Mouse (Mus musculus): ENCODE measurements around the gene Slc46a2. TPM values are rescaled to one million over a fixed set of nuclear protein-coding genes. Genes with fewer than 3 reads are reported as not detected.

Gene Slc46a2
- polyA plus RNA-seq, 1 experiment from 2014 or later = not detected

GRCm38 (mm10) chr4:59870433-59870832, 44.4 kb downstream of the Slc46a2 start:
- Histone ChIP-seq H3K36me3 (no peaks in the 10 kb centered on the region), H3K27ac (no peak overlapping the region), H3K27me3 (replicated peaks) (no peaks in the 10 kb centered on the region), H3K4me2 (no peak overlapping the region), H3K9me3 (replicated peaks) (no peaks in the 10 kb centered on the region), H3K4me3 (no peak overlapping the region), H3K4me1 (peaks cover 17% of the 10 kb centered on the region; the same call in 1 of the 2 replicates), H3K9ac (no peak overlapping the region)
- no peak for ATAC-seq
- 76% methylated on average over 6 of the region's 6 CpGs for WGBS (ENCODE audit: insufficient replicate concordance)

- Histone ChIP-seq H3K36me3 (no peaks in the 10 kb centered on the region), H3K9me3 (replicated peaks) (no peaks in the 10 kb centered on the region), H3K9ac (no peak overlapping the region), H3K4me1 (peaks cover 20% of the 10 kb centered on the region), H3K27me3 (replicated peaks) (no peaks in the 10 kb centered on the region), H3K27ac (no peak overlapping the region), H3K4me2 (no peak overlapping the region), H3K4me3 (no peak overlapping the region)
- ATAC-seq = no peak
- WGBS (ENCODE audit: insufficient replicate concordance) = 64% methylated on average over 6 of the region's 6 CpGs
Measured at GRCm38 (mm10) chr4:59869488-59870057, 45.3 kb downstream of the Slc46a2 start.

DNA sequence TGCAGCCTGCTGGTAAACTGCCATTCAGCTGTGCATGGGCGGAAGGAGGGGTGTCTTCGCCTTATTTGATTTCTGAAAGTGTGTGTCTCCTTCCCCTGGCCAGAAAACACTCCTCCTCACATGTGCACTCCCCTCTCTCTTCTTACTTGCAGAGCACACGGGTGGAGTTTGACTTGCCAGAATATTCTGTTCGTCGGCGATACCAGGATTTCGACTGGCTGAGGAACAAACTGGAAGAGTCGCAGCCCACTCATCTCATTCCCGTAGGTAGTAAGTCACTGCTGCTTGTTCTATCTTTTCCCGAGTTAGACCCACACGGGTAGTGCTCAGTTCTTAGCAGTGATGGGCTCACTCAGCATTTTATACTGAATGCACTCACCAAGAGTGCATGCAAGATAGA, 46.8 kb downstream of the Slc46a2 start:
- no peak for ATAC-seq
- H3K36me3 ChIP-seq = no peaks in the 10 kb centered on the region
- no peak overlapping the region for H3K9ac ChIP-seq
- H3K9me3 ChIP-seq (replicated peaks) = no peaks in the 10 kb centered on the region
- H3K27me3 ChIP-seq (replicated peaks) = no peaks in the 10 kb centered on the region
- H3K4me1 ChIP-seq = peaks cover 25% of the 10 kb centered on the region
- 75% methylated on average over 11 of the region's 11 CpGs for WGBS (ENCODE audit: insufficient replicate concordance)
- no peak overlapping the region for H3K4me3 ChIP-seq
- no peak overlapping the region for H3K27ac ChIP-seq
- no peak overlapping the region for H3K4me2 ChIP-seq

DNA sequence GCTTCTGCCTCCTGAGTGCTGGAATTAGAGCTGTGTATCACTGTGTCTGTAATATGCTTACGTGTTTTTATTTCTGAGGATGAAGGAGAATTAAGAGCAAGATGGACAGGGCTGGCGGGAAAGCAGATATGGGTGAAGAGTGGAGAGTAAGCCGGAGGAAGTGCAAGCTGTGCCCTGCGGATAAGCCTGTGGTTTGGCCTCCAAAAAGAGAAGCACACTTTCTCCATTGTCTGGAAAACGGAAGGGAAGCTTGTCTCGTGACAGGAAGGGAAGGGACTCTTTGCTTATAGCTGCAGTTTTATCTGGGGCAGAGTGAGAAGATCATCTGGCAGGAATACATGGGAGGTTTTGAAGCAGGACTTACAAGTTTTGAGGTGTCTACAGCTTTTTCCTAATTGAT, 51.0 kb downstream of the Slc46a2 start:
- peak; percentile 72 for ATAC-seq
- Histone ChIP-seq H3K27ac (peak overlapping the region; percentile 1; the same call in 1 of the 2 replicates), H3K4me2 (peak overlapping the region; percentile 25), H3K4me1 (peaks cover 25% of the 10 kb centered on the region), H3K4me3 (no peak overlapping the region), H3K9ac (peak overlapping the region; percentile 1; the same call in 1 of the 2 replicates), H3K36me3 (no peaks in the 10 kb centered on the region), H3K9me3 (replicated peaks) (no peaks in the 10 kb centered on the region), H3K27me3 (replicated peaks) (no peaks in the 10 kb centered on the region)
- 15% methylated on average over 6 of the region's 6 CpGs for WGBS (ENCODE audit: insufficient replicate concordance)

GRCm38 (mm10) chr4:59862335-59862734, 52.5 kb downstream of the Slc46a2 start:
- Histone ChIP-seq H3K27me3 (replicated peaks) (no peaks in the 10 kb centered on the region), H3K9ac (no peak overlapping the region), H3K27ac (no peak overlapping the region), H3K4me1 (peaks cover 25% of the 10 kb centered on the region), H3K9me3 (replicated peaks) (no peaks in the 10 kb centered on the region), H3K36me3 (peaks cover 8% of the 10 kb centered on the region; the same call in 1 of the 2 replicates), H3K4me3 (no peak overlapping the region), H3K4me2 (no peak overlapping the region)
- no peak for ATAC-seq
- WGBS (ENCODE audit: insufficient replicate concordance) = 81% methylated on average over 1 of the region's 1 CpGs

GRCm38 (mm10) chr4:59861871-59862270, 53.0 kb downstream of the Slc46a2 start:
- 48% methylated on average over 4 of the region's 4 CpGs for WGBS (ENCODE audit: insufficient replicate concordance)
- ATAC-seq = no peak
- no peak overlapping the region for H3K4me2 ChIP-seq
- no peak overlapping the region for H3K27ac ChIP-seq
- peaks cover 25% of the 10 kb centered on the region for H3K4me1 ChIP-seq
- no peak overlapping the region for H3K9ac ChIP-seq
- H3K27me3 ChIP-seq (replicated peaks) = no peaks in the 10 kb centered on the region
- peaks cover 12% of the 10 kb centered on the region; the same call in 1 of the 2 replicates for H3K36me3 ChIP-seq
- H3K4me3 ChIP-seq = no peak overlapping the region
- H3K9me3 ChIP-seq (replicated peaks) = no peaks in the 10 kb centered on the region

DNA sequence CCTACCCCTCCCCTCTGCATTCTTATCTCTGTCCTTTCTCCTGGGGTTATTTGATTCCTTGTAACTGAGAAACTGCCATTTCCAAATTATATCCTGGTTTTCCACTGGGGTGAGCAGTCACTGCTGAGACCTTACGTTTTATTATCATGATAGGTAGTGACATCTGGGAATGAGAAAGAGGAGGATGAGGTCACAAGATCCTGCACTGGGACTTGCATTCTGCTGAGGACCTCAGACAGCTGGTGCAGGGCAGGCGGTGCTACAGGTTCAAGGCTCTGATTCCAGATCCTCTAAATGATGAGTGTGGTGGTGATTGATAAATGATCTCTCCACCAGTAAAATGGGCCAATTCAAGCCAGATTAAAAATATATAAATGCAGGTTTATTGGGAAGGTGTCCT, 54.4 kb downstream of the Slc46a2 start:
- Histone ChIP-seq H3K4me3 (no peak overlapping the region), H3K27ac (no peak overlapping the region), H3K9me3 (replicated peaks) (no peaks in the 10 kb centered on the region), H3K9ac (no peak overlapping the region), H3K36me3 (peaks cover 12% of the 10 kb centered on the region; the same call in 1 of the 2 replicates), H3K4me1 (peaks cover 27% of the 10 kb centered on the region), H3K4me2 (no peak overlapping the region), H3K27me3 (replicated peaks) (no peaks in the 10 kb centered on the region)
- no peak for ATAC-seq
- WGBS (ENCODE audit: insufficient replicate concordance) = 61% methylated on average over 2 of the region's 2 CpGs

DNA sequence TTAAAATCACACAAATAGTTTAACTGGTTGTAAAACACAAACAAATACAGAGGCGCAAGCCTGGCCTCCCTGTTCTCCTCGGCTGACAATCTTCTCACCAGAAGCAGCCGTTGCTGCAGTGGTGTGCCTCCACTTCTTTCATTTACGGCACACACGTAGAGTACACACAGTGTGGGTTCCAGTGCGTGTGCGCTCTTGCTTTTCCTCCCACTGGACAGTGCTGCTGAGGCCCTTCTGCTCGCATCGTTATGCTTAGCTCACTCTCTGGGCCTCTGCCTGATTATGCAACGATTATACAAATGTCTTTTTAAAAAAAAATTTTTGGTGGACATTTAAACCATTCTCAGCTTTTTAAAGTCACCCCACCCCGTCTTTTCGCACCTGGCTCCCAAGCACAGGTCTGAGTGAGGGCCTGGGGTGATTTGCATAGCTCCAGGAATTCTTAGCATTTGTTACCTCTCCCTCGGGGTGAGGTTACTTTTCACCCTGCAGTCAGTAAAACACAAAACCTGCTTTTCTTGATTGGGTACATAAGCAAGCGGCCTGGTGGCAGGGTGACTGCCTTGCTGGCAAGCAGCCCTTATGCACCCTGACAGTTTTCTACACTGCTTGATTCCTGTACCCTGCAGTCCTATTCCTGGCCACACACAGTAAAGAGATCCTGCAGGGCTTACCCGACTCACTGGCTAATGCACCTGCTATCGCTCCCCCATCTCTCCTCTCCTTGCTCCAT, 55.0 kb downstream of the Slc46a2 start:
- 69% methylated on average over 16 of the region's 16 CpGs for WGBS (ENCODE audit: insufficient replicate concordance)
- no peak for ATAC-seq

More for the DNA sequence above, 55.0 kb downstream of the Slc46a2 start:
- Histone ChIP-seq H3K36me3 (peaks cover 12% of the 10 kb centered on the region; the same call in 1 of the 2 replicates), H3K9me3 (replicated peaks) (no peaks in the 10 kb centered on the region), H3K27ac (no peak overlapping the region), H3K4me2 (no peak overlapping the region), H3K4me1 (peaks cover 29% of the 10 kb centered on the region), H3K4me3 (no peak overlapping the region), H3K27me3 (replicated peaks) (no peaks in the 10 kb centered on the region), H3K9ac (no peak overlapping the region)

Other genes starting within 250 kb of the Slc46a2 start
- 34.7 and 35.8 TPM in 2 replicates for gene Inip, start 113.5 kb downstream of the Slc46a2 start, polyA plus RNA-seq (2016; fragmentation: Nextera tagmentation; extraction: Ambion mirVana)
- gene Snx30, start 109.2 kb downstream of the Slc46a2 start, polyA plus RNA-seq (2016; fragmentation: Nextera tagmentation; extraction: Ambion mirVana) = 5.6 and 7.5 TPM in 2 replicates
- gene Mup4, start 45.7 kb upstream of the Slc46a2 start, polyA plus RNA-seq (2016; fragmentation: Nextera tagmentation; extraction: Ambion mirVana) = not detected in 2 replicates
- not detected in 2 replicates for gene Mup6, start 49.2 kb upstream of the Slc46a2 start, polyA plus RNA-seq (2016; fragmentation: Nextera tagmentation; extraction: Ambion mirVana)
- not detected in 2 replicates for gene Mup7, start 155.4 kb upstream of the Slc46a2 start, polyA plus RNA-seq (2016; fragmentation: Nextera tagmentation; extraction: Ambion mirVana)
- not detected in 2 replicates for gene Mup2, start 239.2 kb upstream of the Slc46a2 start, polyA plus RNA-seq (2016; fragmentation: Nextera tagmentation; extraction: Ambion mirVana)